Mouse (Mus musculus): ENCODE results near the gene Phyhipl. TPM values are rescaled to one million over a fixed set of nuclear protein-coding genes. Genes with fewer than 3 reads are reported as not detected.

The Phyhipl gene
- total and polyA plus RNA-seq, 2 experiments from 2014 or later: 38.5 to 307 TPM

GRCm38 (mm10) chr10:70688881-70689280, 33.1 kb upstream of the Phyhipl start:
- TF ChIP-seq CTCF (IDR thresholded peaks at IDR 0.05): no peak
- peak; percentile 20 for DNase-seq (ENCODE audit: low spot score)
- Histone ChIP-seq H3K27ac (ENCODE audit: low read depth, low read length) (no peak overlapping the region), H3K4me3 (ENCODE audit: low read depth, low read length) (no peak overlapping the region), H3K27me3 (ENCODE audit: insufficient read depth, low read length) (no peaks in the 10 kb centered on the region), H3K9ac (replicated peaks; ENCODE audit: low read length, poor library complexity, severe bottlenecking) (no peak overlapping the region), H3K9me3 (ENCODE audit: low read length) (no peaks in the 10 kb centered on the region), H3K4me2 (ENCODE audit: low read depth, low read length, poor library complexity, severe bottlenecking) (no peak overlapping the region), H3K4me1 (ENCODE audit: insufficient read depth, low read length) (no peaks in the 10 kb centered on the region), H3K36me3 (ENCODE audit: insufficient read depth, low read length) (no peaks in the 10 kb centered on the region)
- 55% methylated on average over 8 of the region's 8 CpGs for whole genome bisulfite sequencing
- ATAC-seq (ENCODE audit: low FRiP score): no peak

- ATAC-seq (ENCODE audit: low FRiP score) (peak; percentile 55; the same call in 1 of the 2 replicates), DNase-seq (ENCODE audit: low spot score) (peak; percentile 63)
- no peaks in the 10 kb centered on the region for H3K27me3 ChIP-seq (ENCODE audit: insufficient read depth, low read length)
- no peak overlapping the region for H3K27ac ChIP-seq (ENCODE audit: low read depth, low read length)
- no peak overlapping the region for H3K4me3 ChIP-seq (ENCODE audit: low read depth, low read length)
- no peaks in the 10 kb centered on the region for H3K4me1 ChIP-seq (ENCODE audit: insufficient read depth, low read length)
- no peak overlapping the region for H3K4me2 ChIP-seq (ENCODE audit: low read depth, low read length, poor library complexity, severe bottlenecking)
- H3K36me3 ChIP-seq (ENCODE audit: insufficient read depth, low read length): no peaks in the 10 kb centered on the region
- H3K9ac ChIP-seq (replicated peaks; ENCODE audit: low read length, poor library complexity, severe bottlenecking): no peak overlapping the region
- WGBS: 45% methylated on average over 11 of the region's 11 CpGs
- no peak for TF ChIP-seq CTCF (IDR thresholded peaks at IDR 0.05)
- H3K9me3 ChIP-seq (ENCODE audit: low read length): no peaks in the 10 kb centered on the region
Measured at GRCm38 (mm10) chr10:70686941-70687703, 31.4 kb upstream of the Phyhipl start.

- no peaks in the 10 kb centered on the region for H3K9me3 ChIP-seq (ENCODE audit: low read length)
- peak; percentile 90 for ATAC-seq (ENCODE audit: low FRiP score)
- no peaks in the 10 kb centered on the region for H3K27me3 ChIP-seq (ENCODE audit: insufficient read depth, low read length)
- no peak overlapping the region for H3K9ac ChIP-seq (replicated peaks; ENCODE audit: low read length, poor library complexity, severe bottlenecking)
- 19% methylated on average over 3 of the region's 3 CpGs for WGBS
- H3K27ac ChIP-seq (ENCODE audit: low read depth, low read length): 0 out of 2 replicates have a peak overlapping the region, but pooled peaks have one; percentile 12
- H3K4me3 ChIP-seq (ENCODE audit: low read depth, low read length): no peak overlapping the region
- no peak overlapping the region for H3K4me2 ChIP-seq (ENCODE audit: low read depth, low read length, poor library complexity, severe bottlenecking)
- H3K36me3 ChIP-seq (ENCODE audit: insufficient read depth, low read length): no peaks in the 10 kb centered on the region
- TF ChIP-seq CTCF (IDR thresholded peaks at IDR 0.05): no peak
- peak; percentile 88 for DNase-seq (ENCODE audit: low spot score)
- no peaks in the 10 kb centered on the region for H3K4me1 ChIP-seq (ENCODE audit: insufficient read depth, low read length)
Measured at GRCm38 (mm10) chr10:70686505-70686904, 30.7 kb upstream of the Phyhipl start.

- H3K36me3 ChIP-seq (ENCODE audit: insufficient read depth, low read length): no peaks in the 10 kb centered on the region
Measured at GRCm38 (mm10) chr10:70683508-70683907, 27.7 kb upstream of the Phyhipl start.

GRCm38 (mm10) chr10:70677946-70678345, 22.2 kb upstream of the Phyhipl start:
- Histone ChIP-seq H3K9me3 (ENCODE audit: low read length) (no peaks in the 10 kb centered on the region), H3K27ac (ENCODE audit: low read depth, low read length) (no peak overlapping the region), H3K4me3 (ENCODE audit: low read depth, low read length) (no peak overlapping the region), H3K36me3 (ENCODE audit: insufficient read depth, low read length) (no peaks in the 10 kb centered on the region), H3K4me2 (ENCODE audit: low read depth, low read length, poor library complexity, severe bottlenecking) (no peak overlapping the region), H3K4me1 (ENCODE audit: insufficient read depth, low read length) (no peaks in the 10 kb centered on the region), H3K9ac (replicated peaks; ENCODE audit: low read length, poor library complexity, severe bottlenecking) (no peak overlapping the region), H3K27me3 (ENCODE audit: insufficient read depth, low read length) (no peaks in the 10 kb centered on the region)
- DNase-seq (ENCODE audit: low spot score) (no peak), ATAC-seq (ENCODE audit: low FRiP score) (no peak)
- TF ChIP-seq CTCF (IDR thresholded peaks at IDR 0.05): no peak
- WGBS: 85% methylated on average over 1 of the region's 1 CpGs

More at GRCm38 (mm10) chr10:70683508-70683907, 27.7 kb upstream of the Phyhipl start:
- Histone ChIP-seq H3K9me3 (ENCODE audit: low read length) (no peaks in the 10 kb centered on the region), H3K4me2 (ENCODE audit: low read depth, low read length, poor library complexity, severe bottlenecking) (no peak overlapping the region), H3K27ac (ENCODE audit: low read depth, low read length) (no peak overlapping the region), H3K4me3 (ENCODE audit: low read depth, low read length) (no peak overlapping the region), H3K4me1 (ENCODE audit: insufficient read depth, low read length) (no peaks in the 10 kb centered on the region), H3K27me3 (ENCODE audit: insufficient read depth, low read length) (no peaks in the 10 kb centered on the region), H3K9ac (replicated peaks; ENCODE audit: low read length, poor library complexity, severe bottlenecking) (no peak overlapping the region)
- no peak for ATAC-seq (ENCODE audit: low FRiP score)
- 95% methylated on average over 4 of the region's 4 CpGs for WGBS
- no peak for TF ChIP-seq CTCF (IDR thresholded peaks at IDR 0.05)
- DNase-seq (ENCODE audit: low spot score): no peak

- 48% methylated on average over 6 of the region's 6 CpGs for WGBS
Measured at GRCm38 (mm10) chr10:70656272-70656671, 507 bp upstream of the Phyhipl start.

More at GRCm38 (mm10) chr10:70656272-70656671, 507 bp upstream of the Phyhipl start:
- no peaks in the 10 kb centered on the region for H3K4me1 ChIP-seq (ENCODE audit: insufficient read depth, low read length)
- no peak overlapping the region for H3K9ac ChIP-seq (replicated peaks; ENCODE audit: low read length, poor library complexity, severe bottlenecking)
- no peak overlapping the region for H3K27ac ChIP-seq (ENCODE audit: low read depth, low read length)
- H3K36me3 ChIP-seq (ENCODE audit: insufficient read depth, low read length): no peaks in the 10 kb centered on the region
- H3K4me3 ChIP-seq (ENCODE audit: low read depth, low read length): no peak overlapping the region
- H3K27me3 ChIP-seq (ENCODE audit: insufficient read depth, low read length): no peaks in the 10 kb centered on the region
- ATAC-seq (ENCODE audit: low FRiP score): no peak
- TF ChIP-seq CTCF (IDR thresholded peaks at IDR 0.05): no peak
- DNase-seq (ENCODE audit: low spot score): no peak
- H3K9me3 ChIP-seq (ENCODE audit: low read length): no peaks in the 10 kb centered on the region
- no peak overlapping the region for H3K4me2 ChIP-seq (ENCODE audit: low read depth, low read length, poor library complexity, severe bottlenecking)
